Mouse (Mus musculus) MEL (cell line): ENCODE measurements around the gene 4833439L19Rik.

Experiments
- CTCF ChIP-seq, 3 experiments: IDR thresholded peaks in 2 of 3; conservative IDR thresholded peaks in 1 of 3; 2 replicates each; pipeline ENCODE4 v1.5.1; 2011 to 2012; ENCODE audit warnings: low read length in 3 of 3, low read depth in 2 of 3, mild to moderate bottlenecking in 2 of 3, improper control_type of control experiment in 1 of 3, inconsistent platforms in 1 of 3, mixed read lengths in 1 of 3, moderate library complexity in 1 of 3; ENCODE audit not compliant: control insufficient read depth in 1 of 3, insufficient read depth in 1 of 3, poor library complexity in 1 of 3, severe bottlenecking in 1 of 3
- EP300 ChIP-seq, 2 experiments: IDR thresholded peaks; 2 replicates each; pipeline ENCODE4 v1.6.1; 2011; ENCODE audit warnings: improper control_type of control experiment in 2 of 2, low read length in 2 of 2, low read depth in 1 of 2, mild to moderate bottlenecking in 1 of 2
- ETS1 ChIP-seq: IDR thresholded peaks from 2 replicates; pipeline ENCODE4 v1.6.1; 2012; ENCODE audit warnings: low read depth, mild to moderate bottlenecking, inconsistent platforms, low read length, improper control_type of control experiment, moderate library complexity
- GATA1 ChIP-seq: IDR thresholded peaks from 2 replicates; pipeline ENCODE4 v1.6.1; 2011; ENCODE audit warnings: low read depth, low read length, improper control_type of control experiment
- HCFC1 ChIP-seq: IDR thresholded peaks from 2 replicates; pipeline ENCODE4 v1.6.1; 2012; ENCODE audit warnings: low read depth, mild to moderate bottlenecking, inconsistent platforms, low read length, improper control_type of control experiment, moderate library complexity
- MAX ChIP-seq: IDR thresholded peaks from 2 replicates; pipeline ENCODE4 v1.6.1; 2011; ENCODE audit warnings: low read length, improper control_type of control experiment
- NRF1 ChIP-seq: IDR thresholded peaks from 2 replicates; pipeline ENCODE4 v1.6.1; 2014; ENCODE audit warnings: low read depth, mild to moderate bottlenecking, inconsistent platforms, low read length, improper control_type of control experiment, moderate library complexity; ENCODE audit not compliant: poor library complexity, insufficient read depth, severe bottlenecking
- POLR2A ChIP-seq, 2 experiments: IDR thresholded peaks; 2 replicates each; pipeline ENCODE4 v1.6.1; 2011 to 2012; ENCODE audit warnings: low read length in 2 of 2, mild to moderate bottlenecking in 2 of 2, control low read depth in 1 of 2, improper control_type of control experiment in 1 of 2, low read depth in 1 of 2, moderate library complexity in 1 of 2; ENCODE audit not compliant: control insufficient read depth in 1 of 2, insufficient read depth in 1 of 2, poor library complexity in 1 of 2
- POLR2AphosphoS2 ChIP-seq: IDR thresholded peaks from 2 replicates; pipeline ENCODE4 v1.6.1; 2011; ENCODE audit warnings: low read length, improper control_type of control experiment
- RCOR1 ChIP-seq: IDR thresholded peaks from 2 replicates; pipeline ENCODE4 v1.6.1; 2012; ENCODE audit warnings: low read depth, mild to moderate bottlenecking, inconsistent platforms, low read length, improper control_type of control experiment
- SIN3A ChIP-seq: IDR thresholded peaks from 2 replicates; pipeline ENCODE4 v1.6.1; 2012; ENCODE audit warnings: low read length, improper control_type of control experiment, inconsistent platforms
- SMC3 ChIP-seq: IDR thresholded peaks from 2 replicates; pipeline ENCODE4 v1.6.1; 2011; ENCODE audit warnings: low read depth, low read length, improper control_type of control experiment
- ZKSCAN1 ChIP-seq: IDR thresholded peaks from 2 replicates; pipeline ENCODE4 v1.6.1; 2012; ENCODE audit warnings: low read depth, mild to moderate bottlenecking, inconsistent platforms, low read length, improper control_type of control experiment, moderate library complexity

GRCm38 (mm10) chr13:54505920-54506319 is 59.3 kb downstream of the 4833439L19Rik start:
- no peak for TF ChIP-seq MAX
- TF ChIP-seq GATA1, result no peak
- TF ChIP-seq RCOR1, result no peak
- TF ChIP-seq CTCF (IDR thresholded peaks at IDR 0.05 in 2 of 3, conservative IDR thresholded peaks at IDR 0.05 in 1 of 3; ENCODE audit: control insufficient read depth in 1 of 3, insufficient read depth in 1 of 3, low read depth in 2 of 3, low read length in 3 of 3, poor library complexity in 1 of 3, severe bottlenecking in 1 of 3), result no peak
- TF ChIP-seq EP300 (IDR thresholded peaks at IDR 0.05; ENCODE audit: low read depth in 1 of 2, low read length in 2 of 2), result no peak
- TF ChIP-seq POLR2AphosphoS2, result no peak
- TF ChIP-seq POLR2A (IDR thresholded peaks at IDR 0.05; ENCODE audit: control insufficient read depth in 1 of 2, insufficient read depth in 1 of 2, low read depth in 1 of 2, low read length in 2 of 2, poor library complexity in 1 of 2), result no peak
- no peak for TF ChIP-seq ZKSCAN1
- no peak for TF ChIP-seq ETS1
- TF ChIP-seq NRF1, result no peak
- no peak for TF ChIP-seq HCFC1
- TF ChIP-seq SIN3A, result no peak
- no peak for TF ChIP-seq SMC3
